7 mouse cellular contexts compared by ENCODE assay signal in the genomic region with DNA sequence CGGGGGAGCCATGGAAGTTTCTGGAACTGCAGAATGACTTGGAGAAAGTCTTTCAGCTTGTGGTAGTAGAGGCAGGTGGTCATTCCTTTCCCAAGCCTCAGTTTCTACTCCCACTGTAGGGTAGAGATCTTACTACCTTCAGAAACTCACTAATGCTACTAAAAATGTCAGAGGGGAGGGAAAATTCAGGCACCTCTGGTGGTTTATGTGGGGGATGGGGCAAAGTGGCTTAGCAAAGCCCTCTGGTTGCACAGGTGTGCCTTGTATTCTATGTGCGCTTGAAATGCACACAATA.
DNase-seq lines count a peak whose midpoint lies in the region; ATAC-seq lines count a peak whose summit lies in the region.

No protein-coding gene starts in this region.

- H3K27me3 ChIP-seq in heart, embryonic 13.5 days (replicated peaks), result no peaks in the 10 kb centered on the region
- no peaks in the 10 kb centered on the region for H3K27me3 ChIP-seq in lung, embryonic 16.5 days (ENCODE audit: control insufficient read depth, insufficient read depth, low read depth, low read length)
- H3K27me3 ChIP-seq in intestine, embryonic 14.5 days (replicated peaks; ENCODE audit: control insufficient read depth, insufficient read depth, low read length), result no peaks in the 10 kb centered on the region
- no peaks in the 10 kb centered on the region for H3K27me3 ChIP-seq in stomach, embryonic 15.5 days (replicated peaks)

- H3K36me3 ChIP-seq in heart, embryonic 13.5 days, result peaks cover 11% of the 10 kb centered on the region
- no peaks in the 10 kb centered on the region for H3K36me3 ChIP-seq in lung, embryonic 16.5 days (ENCODE audit: control insufficient read depth, insufficient read depth, low read length)
- H3K36me3 ChIP-seq in intestine, embryonic 14.5 days (ENCODE audit: control insufficient read depth, insufficient read depth, low read length), result 0 out of 2 replicates have a peak, but pooled peaks cover 12% of the 10 kb centered on the region
- H3K36me3 ChIP-seq in stomach, embryonic 15.5 days, result no peaks in the 10 kb centered on the region

- ATAC-seq in heart, embryonic 13.5 days (ENCODE audit: extremely low read depth, insufficient number of reproducible peaks, low FRiP score, low TSS enrichment), result no peak
- no peak for ATAC-seq in lung, embryonic 16.5 days (ENCODE audit: low read depth)
- no peak for ATAC-seq in intestine, embryonic 14.5 days (replicated peaks; ENCODE audit: low FRiP score, low TSS enrichment, low read depth)
- ATAC-seq in stomach, embryonic 15.5 days (ENCODE audit: insufficient read depth, low FRiP score, low read depth), result no peak

- H3K4me3 ChIP-seq in heart, embryonic 13.5 days, result no peak overlapping the region
- H3K4me3 ChIP-seq in lung, embryonic 16.5 days (ENCODE audit: low read length), result no peak overlapping the region
- H3K4me3 ChIP-seq in intestine, embryonic 14.5 days (ENCODE audit: low read depth, low read length), result peak overlapping the region; percentile 81
- H3K4me3 ChIP-seq in stomach, embryonic 15.5 days (replicated peaks), result no peak overlapping the region

- peaks cover 98% of the 10 kb centered on the region for H3K4me1 ChIP-seq in heart, embryonic 13.5 days
- H3K4me1 ChIP-seq in lung, embryonic 16.5 days (replicated peaks; ENCODE audit: control insufficient read depth, insufficient read depth, low read length), result peaks cover 71% of the 10 kb centered on the region
- peaks cover 70% of the 10 kb centered on the region for H3K4me1 ChIP-seq in intestine, embryonic 14.5 days (replicated peaks; ENCODE audit: control insufficient read depth, insufficient read depth, low read length)
- H3K4me1 ChIP-seq in stomach, embryonic 15.5 days, result peaks cover 78% of the 10 kb centered on the region

- no peaks in the 10 kb centered on the region for H3K9me3 ChIP-seq in heart, embryonic 13.5 days
- H3K9me3 ChIP-seq in lung, embryonic 16.5 days (ENCODE audit: control insufficient read depth, low read length), result no peaks in the 10 kb centered on the region
- H3K9me3 ChIP-seq in intestine, embryonic 14.5 days (ENCODE audit: control insufficient read depth, low read length), result no peaks in the 10 kb centered on the region
- H3K9me3 ChIP-seq in stomach, embryonic 15.5 days, result no peaks in the 10 kb centered on the region

- H3K27ac ChIP-seq in heart, embryonic 13.5 days (replicated peaks), result peak overlapping the region; percentile 82
- H3K27ac ChIP-seq in lung, embryonic 16.5 days (ENCODE audit: low read length), result no peak overlapping the region
- peak overlapping the region; percentile 78 for H3K27ac ChIP-seq in intestine, embryonic 14.5 days (ENCODE audit: low read depth)
- peak overlapping the region; percentile 72; the same call in 1 of the 2 replicates for H3K27ac ChIP-seq in stomach, embryonic 15.5 days

- 67% methylated on average over 2 of the region's 2 CpGs for WGBS in heart, embryonic 13.5 days
- 57% methylated on average over 2 of the region's 2 CpGs for WGBS in lung, embryonic 16.5 days
- WGBS in intestine, embryonic 14.5 days, result 76% methylated on average over 2 of the region's 2 CpGs
- 69% methylated on average over 2 of the region's 2 CpGs for WGBS in stomach, embryonic 15.5 days

- peak overlapping the region; percentile 95 for H3K9ac ChIP-seq in heart, embryonic 13.5 days
- H3K9ac ChIP-seq in lung, embryonic 16.5 days (ENCODE audit: low read length), result peak overlapping the region; percentile 87; the same call in 1 of the 2 replicates
- H3K9ac ChIP-seq in intestine, embryonic 14.5 days (ENCODE audit: low read length), result no peak overlapping the region
- H3K9ac ChIP-seq in stomach, embryonic 15.5 days, result no peak overlapping the region

- no peak for DNase-seq in heart, adult 18-20 months
- no peak for DNase-seq in lung, postnatal 25 days (ENCODE audit: low spot score)
- DNase-seq in intestine, embryonic 14.5 days (ENCODE audit: low spot score), result no peak
- DNase-seq in retina, postnatal 1 day, result no peak

- H3K4me2 ChIP-seq in heart, embryonic 13.5 days, result peak overlapping the region; percentile 82
- H3K4me2 ChIP-seq in lung, embryonic 16.5 days (ENCODE audit: low read depth, low read length), result no peak overlapping the region
- peak overlapping the region; percentile 79; the same call in 1 of the 2 replicates for H3K4me2 ChIP-seq in intestine, embryonic 14.5 days (ENCODE audit: low read length)
- no peak overlapping the region; the same call in 1 of the 2 replicates for H3K4me2 ChIP-seq in stomach, embryonic 15.5 days

Comparison
In these comparisons a context has a peak if more than half of its experiments do, and no peak if none do; other contexts are left out.
1. H3K4me2 ChIP-seq: peak in heart, embryonic 13.5 days (single experiment) and intestine, embryonic 14.5 days (single experiment); none in lung, embryonic 16.5 days (single experiment) and stomach, embryonic 15.5 days (single experiment).
2. H3K9ac ChIP-seq: peak in heart, embryonic 13.5 days (single experiment) and lung, embryonic 16.5 days (single experiment); none in intestine, embryonic 14.5 days (single experiment) and stomach, embryonic 15.5 days (single experiment).